Mouse (Mus musculus) colon, adult 2 months (tissue): ENCODE data around the gene Trim34a. TPM values are rescaled to one million over a fixed set of nuclear protein-coding genes. Genes with fewer than 3 reads are reported as not detected.

ENCODE experiments used
- polyA plus RNA-seq: library from polyadenylated mRNA; depleted of rRNA; stranded (reverse); fragments of >200 nt; gene quantifications from 2 replicates; pipeline ENCODE4 v1.2.3, GENCODE M21; 2012; rRNA removed

Trim34a gene
- 2.0 and 2.5 TPM in 2 replicates for polyA plus RNA-seq

DNA sequence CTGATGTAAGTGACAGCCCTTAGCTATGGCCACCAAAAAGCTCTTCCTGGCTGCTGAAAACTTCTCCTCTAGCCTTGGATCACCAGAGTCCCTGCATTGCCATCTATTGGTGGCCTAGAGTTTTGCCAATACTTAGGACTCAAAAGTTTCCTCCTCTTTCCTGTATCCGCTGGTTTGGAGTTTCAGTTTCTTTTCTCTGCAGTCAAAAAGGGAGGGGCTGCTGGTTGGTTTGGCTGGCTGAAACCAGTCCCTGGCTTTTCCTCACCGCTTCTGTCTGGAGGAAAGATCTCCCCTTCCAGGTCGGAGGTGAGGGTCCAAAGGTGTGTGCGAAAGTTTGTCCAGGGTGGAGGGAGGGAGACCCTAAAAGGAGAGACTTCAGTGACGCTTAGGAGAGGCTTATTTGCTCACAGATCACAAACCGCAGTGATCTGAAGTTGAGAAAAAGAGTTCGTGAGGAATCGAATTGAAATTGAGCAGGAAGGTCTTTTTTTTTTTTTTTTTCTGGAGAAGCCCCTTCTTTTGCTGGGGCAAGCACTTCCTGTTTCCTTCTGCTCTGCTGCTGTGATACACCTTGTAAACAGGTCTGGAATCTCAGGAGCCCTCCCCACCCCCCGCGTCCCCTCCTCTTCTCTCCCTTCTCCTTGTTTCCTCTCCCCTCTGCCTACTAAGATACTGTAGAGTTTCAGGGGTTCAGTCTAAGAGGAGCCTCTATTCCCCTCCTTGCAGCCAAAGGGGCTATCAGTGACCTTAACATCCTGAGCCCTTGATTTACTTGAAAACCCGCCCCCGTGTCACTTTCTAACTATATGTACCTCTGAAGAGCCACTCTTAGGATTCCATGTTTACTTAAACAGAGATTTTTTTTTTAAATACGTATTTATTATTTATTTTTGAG is at the start of gene Trim34a:
Gene Trim34a (plus strand): TSS at position 171 of the 895 bp plus-strand sequence.

DNA sequence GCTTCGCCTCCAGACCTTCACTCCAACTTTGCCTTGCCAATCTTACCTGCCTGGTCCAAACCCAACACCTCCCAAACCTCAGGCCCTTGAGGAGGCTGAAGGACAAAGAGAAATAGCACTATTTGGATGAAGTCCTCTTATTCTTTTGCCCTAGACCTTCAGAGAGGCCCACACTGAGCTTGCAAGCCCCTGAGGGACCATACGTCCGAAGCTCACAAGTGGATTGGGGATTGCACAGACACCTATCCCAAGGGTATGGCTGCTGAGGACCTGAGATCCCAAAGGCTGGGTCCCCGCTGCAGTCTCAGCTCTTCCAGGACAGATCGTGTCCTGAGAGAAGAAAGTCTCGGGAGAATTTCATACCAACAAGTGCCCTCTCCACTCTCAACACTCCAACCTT is 48.4 kb upstream of the Trim34a start, which contains the start of gene Olfr649:
Gene Olfr649 (minus strand): TSS at position 101 of the 400 bp plus-strand sequence.

DNA sequence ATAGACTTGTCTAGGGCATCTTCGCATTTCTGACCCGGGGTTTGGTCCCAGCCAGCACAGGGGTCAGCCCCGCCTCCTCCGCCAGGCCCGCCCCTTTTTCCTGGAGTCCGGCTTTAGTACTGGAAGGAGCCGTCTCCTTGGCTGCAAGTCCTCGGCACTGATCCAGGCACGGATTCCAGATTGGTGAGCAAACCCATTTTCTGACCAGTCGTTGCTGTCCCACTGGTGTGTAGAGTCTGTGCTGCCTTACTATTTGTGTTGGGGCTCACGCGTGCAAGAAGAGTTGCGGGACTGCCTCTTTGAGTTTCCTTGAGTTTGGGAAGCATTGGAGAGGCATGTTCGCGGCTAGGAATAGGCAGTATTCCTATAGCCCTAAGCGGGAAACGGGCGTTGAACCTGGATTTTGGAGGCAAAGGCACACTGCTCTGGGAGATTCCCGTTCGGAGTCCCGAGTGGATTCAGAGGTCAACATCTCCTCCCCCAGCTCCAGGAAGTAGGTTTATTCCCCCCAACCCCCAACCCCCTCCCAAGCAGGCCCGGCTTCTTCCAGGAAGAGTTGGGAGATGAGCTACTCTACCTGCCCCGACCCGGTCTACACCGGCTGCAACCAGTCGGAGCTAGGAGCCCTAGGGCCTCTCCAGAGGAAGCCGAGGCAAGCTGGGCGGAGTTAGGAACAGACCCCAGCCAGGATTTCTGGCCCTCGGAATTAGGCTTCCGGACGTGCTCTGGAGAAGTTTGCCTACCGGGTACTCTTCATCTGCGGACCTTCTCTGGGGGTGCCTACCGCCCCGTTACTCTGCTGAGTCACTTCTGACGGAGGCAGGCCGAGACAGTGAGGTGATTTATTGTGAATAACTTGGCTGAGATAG is 25.3 kb upstream of the Trim34a start, which contains the start of gene Trim6:
Gene Trim6 (plus strand): TSS at position 93 of the 869 bp plus-strand sequence.

DNA sequence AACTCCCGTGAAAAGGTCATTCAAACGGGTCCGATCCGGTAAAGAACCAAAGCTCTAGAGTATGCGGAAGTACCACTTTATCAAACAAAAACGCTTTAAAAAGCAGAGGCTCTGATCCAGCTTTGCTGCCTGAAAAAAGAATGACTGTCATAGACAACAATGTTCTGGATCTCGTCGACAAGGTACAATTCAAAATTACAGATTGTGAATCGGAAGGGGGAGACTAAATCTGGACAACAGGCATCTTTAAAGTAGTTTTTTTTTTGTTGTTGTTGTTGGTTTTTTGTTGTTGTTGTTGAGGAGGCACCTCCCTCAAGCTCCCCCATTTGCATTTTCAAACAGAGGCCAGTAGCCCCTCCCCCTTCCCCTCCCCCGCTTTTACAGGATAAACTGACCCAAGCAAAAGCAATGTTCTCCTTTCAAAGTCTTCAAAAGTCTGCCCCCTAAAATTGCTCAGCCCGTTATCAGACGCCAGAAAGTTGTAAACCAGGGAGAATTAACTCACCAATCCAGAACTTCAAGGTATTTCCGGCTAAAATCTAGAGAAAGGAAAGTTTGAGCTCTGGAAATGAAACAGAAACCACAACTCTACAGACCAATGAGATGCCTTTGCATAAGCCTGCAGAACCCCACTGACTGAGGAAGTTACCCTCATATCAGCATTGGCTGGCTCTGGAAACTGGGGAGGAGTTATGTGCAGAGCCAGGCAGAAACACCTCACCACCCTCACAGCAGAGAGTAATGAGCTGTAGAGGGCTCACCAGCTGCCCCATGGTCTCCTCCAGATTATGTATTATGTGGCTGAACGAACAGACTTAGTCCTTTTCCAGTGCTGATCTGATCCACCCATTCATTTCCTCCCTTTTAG is 43.6 kb downstream of the Trim34a start, which contains the start of gene Trim5:
Gene Trim5 (minus strand): TSS at position 519 of the 868 bp plus-strand sequence.

Other genes starting within 250 kb of the Trim34a start
- gene Olfr638, start 245.7 kb upstream of the Trim34a start, polyA plus RNA-seq, result not detected in 2 replicates
- gene Olfr639, start 227.2 kb upstream of the Trim34a start, polyA plus RNA-seq, result not detected in 2 replicates
- not detected in 2 replicates for gene Olfr640, start 218.9 kb upstream of the Trim34a start, polyA plus RNA-seq
- gene Olfr641, start 209.0 kb upstream of the Trim34a start, polyA plus RNA-seq, result not detected in 2 replicates
- gene Olfr642, start 191.8 kb upstream of the Trim34a start, polyA plus RNA-seq, result not detected in 2 replicates
- not detected in 2 replicates for gene 4930516K23Rik, start 183.0 kb upstream of the Trim34a start, polyA plus RNA-seq
- not detected in 2 replicates for gene Olfr644, start 172.6 kb upstream of the Trim34a start, polyA plus RNA-seq
- gene Olfr645, start 159.0 kb upstream of the Trim34a start, polyA plus RNA-seq, result not detected in 2 replicates
- not detected in 2 replicates for gene Olfr646, start 139.6 kb upstream of the Trim34a start, polyA plus RNA-seq
- not detected in 2 replicates for gene Ubqln5, start 114.6 kb upstream of the Trim34a start, polyA plus RNA-seq
- gene Olfr643, start 107.1 kb upstream of the Trim34a start, polyA plus RNA-seq, result not detected in 2 replicates
- gene Ubqln3, start 101.2 kb upstream of the Trim34a start, polyA plus RNA-seq, result not detected in 2 replicates
- gene Ubqlnl, start 93.9 kb upstream of the Trim34a start, polyA plus RNA-seq, result not detected in 2 replicates
- not detected in 2 replicates for gene Olfm5, start 79.6 kb upstream of the Trim34a start, polyA plus RNA-seq
- not detected in 2 replicates for gene Olfr648, start 61.1 kb upstream of the Trim34a start, polyA plus RNA-seq
- gene Olfr649, start 48.5 kb upstream of the Trim34a start, polyA plus RNA-seq, result not detected in 2 replicates
- 4.6 and 4.8 TPM in 2 replicates for gene Trim6, start 25.7 kb upstream of the Trim34a start, polyA plus RNA-seq
- gene Trim5, start 43.6 kb downstream of the Trim34a start, polyA plus RNA-seq, result 0.21 TPM in 2 replicates
- gene Trim12a, start 71.0 kb downstream of the Trim34a start, polyA plus RNA-seq, result 2.3 TPM in 2 replicates
- gene Trim34b, start 85.0 kb downstream of the Trim34a start, polyA plus RNA-seq, result 1.4 and 2.2 TPM in 2 replicates
- 2.0 and 2.3 TPM in 2 replicates for gene Trim12c, start 108.9 kb downstream of the Trim34a start, polyA plus RNA-seq
- gene Trim30b, start 125.4 kb downstream of the Trim34a start, polyA plus RNA-seq, result 0.06 TPM in 1 of 2 replicates, not detected in the other
- gene Trim30c, start 156.4 kb downstream of the Trim34a start, polyA plus RNA-seq, result 0.08 TPM in 1 of 2 replicates, not detected in the other
- 0.77 and 0.94 TPM in 2 replicates for gene Trim30a, start 220.7 kb downstream of the Trim34a start, polyA plus RNA-seq